Mouse (Mus musculus) small intestine, adult 2 months (tissue): ENCODE measurements around the gene Hdgf. TPM values are rescaled to one million over a fixed set of nuclear protein-coding genes. Genes with fewer than 3 reads are reported as not detected.

Experiments
- H3K27ac ChIP-seq: fragments of 200-500 bp; 2 replicates; pipeline ENCODE4 v1.5.1; 2012; ENCODE audit warnings: low read depth, low read length, control low read depth, inconsistent platforms; ENCODE audit not compliant: insufficient read depth
- H3K27me3 ChIP-seq: fragments of 200-500 bp; 2 replicates; pipeline ENCODE4 v1.6.1; 2012; ENCODE audit warnings: mild to moderate bottlenecking, moderate library complexity, low read length, inconsistent platforms; ENCODE audit not compliant: control insufficient read depth, insufficient read depth
- H3K36me3 ChIP-seq: fragments of 200-500 bp; 2 replicates; pipeline ENCODE4 v1.6.1; 2012; ENCODE audit warnings: mild to moderate bottlenecking, low read length, control low read depth, inconsistent platforms; ENCODE audit not compliant: control insufficient read depth, insufficient read depth
- H3K4me1 ChIP-seq: fragments of 200-500 bp; 2 replicates; pipeline ENCODE4 v1.6.1; 2012; ENCODE audit warnings: low read length, inconsistent platforms, mixed read lengths; ENCODE audit not compliant: control insufficient read depth, insufficient read depth, insufficient read length
- H3K4me3 ChIP-seq: fragments of 200-500 bp; 2 replicates; pipeline ENCODE4 v1.5.1; 2012; ENCODE audit warnings: low read depth, mild to moderate bottlenecking, control low read depth, inconsistent platforms, low read length, moderate library complexity
- CTCF ChIP-seq: fragments of 200-500 bp; IDR thresholded peaks from 2 replicates; pipeline ENCODE4 v1.5.1; 2012; ENCODE audit warnings: low read depth, mild to moderate bottlenecking, control low read depth, inconsistent platforms, low read length, moderate library complexity, mixed read lengths; ENCODE audit not compliant: insufficient replicate concordance, insufficient read length; ENCODE audit errors: extremely low read depth
- POLR2A ChIP-seq: fragments of 200-500 bp; IDR thresholded peaks from 2 replicates; pipeline ENCODE4 v1.6.1; 2012; ENCODE audit warnings: low read depth, mild to moderate bottlenecking, control low read depth, inconsistent platforms, low read length, moderate library complexity
- WGBS: fragments of 180-500 bp; shearing (Covaris S2); methylation state at CpG from one replicate; pipeline ENCODE4 v1.1.7; 2018; 5-methylcytosine and 5-hydroxymethylcytosine counted together
- polyA plus RNA-seq: library from polyadenylated mRNA; depleted of rRNA; stranded (reverse); fragments of >200 nt; gene quantifications from 2 replicates; pipeline ENCODE4 v1.2.3, GENCODE M21; 2012

Hdgf gene
- polyA plus RNA-seq, 1 experiment, result 44.5 TPM

DNA sequence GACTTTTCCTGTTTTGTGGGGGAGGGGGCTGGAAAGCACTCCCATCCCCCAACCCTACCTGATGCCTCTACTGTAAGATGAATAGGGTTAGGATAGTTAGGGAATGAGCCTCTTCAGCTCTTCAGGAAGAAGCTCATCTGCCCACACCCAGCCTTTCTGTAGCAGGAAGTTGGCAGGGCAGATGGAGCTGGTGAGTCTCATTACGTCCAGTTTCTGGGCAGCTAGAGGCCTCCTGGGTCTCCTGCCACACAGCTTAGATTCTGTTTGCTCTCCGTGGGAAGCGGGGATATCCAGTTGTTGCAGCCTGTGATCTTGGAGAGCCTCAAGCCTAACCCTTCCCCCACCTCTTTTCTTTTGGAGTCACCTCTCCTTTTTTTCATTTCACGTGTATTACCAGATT lies 3.8 kb downstream of the Hdgf start:
- Histone ChIP-seq H3K4me3 (no peak overlapping the region), H3K4me1 (peaks cover 23% of the 10 kb centered on the region), H3K27me3 (no peaks in the 10 kb centered on the region), H3K27ac (peak overlapping the region; percentile 69), H3K36me3 (peaks cover 16% of the 10 kb centered on the region)
- 11% methylated on average over 4 of the region's 4 CpGs for whole genome bisulfite sequencing
- TF ChIP-seq CTCF (no peak), POLR2A (no peak)

DNA sequence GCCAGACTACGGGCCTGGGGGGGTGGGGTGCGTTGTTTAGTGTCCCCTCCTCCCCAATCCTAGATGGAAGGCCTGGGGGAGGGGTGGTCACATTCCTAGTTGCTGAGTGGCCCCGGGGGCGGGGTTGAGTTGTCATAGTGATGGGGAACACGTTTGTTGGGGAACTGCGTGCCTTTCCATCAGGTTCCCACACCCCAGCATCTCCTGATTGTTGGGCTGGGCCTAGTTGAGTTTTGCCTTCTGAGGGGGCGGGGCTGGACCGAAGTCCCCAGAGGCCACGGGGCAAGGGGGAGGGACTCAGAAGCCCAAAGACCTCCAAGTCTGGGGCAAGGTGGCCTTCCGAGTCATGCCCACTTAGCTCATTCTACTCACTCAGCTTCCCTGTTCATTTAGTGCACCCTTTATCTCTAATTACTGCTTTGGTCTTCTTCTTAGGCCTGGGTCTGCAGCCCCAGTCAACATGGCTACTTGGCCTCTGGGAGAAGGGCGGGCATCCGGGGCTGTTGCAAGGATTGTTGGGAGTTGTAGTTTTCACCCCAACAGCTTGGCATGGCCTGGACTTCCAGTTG lies 4.5 kb downstream of the Hdgf start:
- H3K4me3 ChIP-seq, result peak overlapping the region; percentile 73
- peaks cover 20% of the 10 kb centered on the region for H3K36me3 ChIP-seq
- 0 out of 2 replicates have a peak, but pooled peaks have one; percentile 20 for TF ChIP-seq POLR2A
- TF ChIP-seq CTCF, result no peak
- H3K27ac ChIP-seq, result peak overlapping the region; percentile 99
- H3K4me1 ChIP-seq, result peaks cover 23% of the 10 kb centered on the region
- H3K27me3 ChIP-seq, result no peaks in the 10 kb centered on the region
- 8% methylated on average over 12 of the region's 12 CpGs for WGBS

DNA sequence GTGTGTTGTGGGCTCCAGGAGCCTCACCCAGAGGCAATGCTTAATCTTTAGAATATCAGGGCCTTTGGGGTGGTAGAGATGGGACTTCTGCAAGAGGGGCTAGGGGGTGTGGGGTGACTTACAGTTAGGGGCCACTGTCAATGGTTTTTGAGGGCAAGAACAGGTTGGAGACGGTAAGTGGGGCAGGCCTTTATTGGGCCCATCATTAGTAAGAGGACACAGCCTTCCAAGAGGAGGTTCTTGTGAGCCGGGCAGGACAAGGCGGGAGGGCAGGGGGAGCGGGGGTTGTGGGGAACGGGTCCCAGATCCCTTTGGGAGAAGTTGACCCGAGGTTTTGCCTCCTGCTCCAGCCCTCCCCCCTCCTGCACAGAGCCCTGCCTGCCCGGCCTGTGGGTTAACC lies 7.4 kb downstream of the Hdgf start:
- peaks cover 29% of the 10 kb centered on the region for H3K36me3 ChIP-seq
- 80% methylated on average over 7 of the region's 7 CpGs for WGBS

DNA sequence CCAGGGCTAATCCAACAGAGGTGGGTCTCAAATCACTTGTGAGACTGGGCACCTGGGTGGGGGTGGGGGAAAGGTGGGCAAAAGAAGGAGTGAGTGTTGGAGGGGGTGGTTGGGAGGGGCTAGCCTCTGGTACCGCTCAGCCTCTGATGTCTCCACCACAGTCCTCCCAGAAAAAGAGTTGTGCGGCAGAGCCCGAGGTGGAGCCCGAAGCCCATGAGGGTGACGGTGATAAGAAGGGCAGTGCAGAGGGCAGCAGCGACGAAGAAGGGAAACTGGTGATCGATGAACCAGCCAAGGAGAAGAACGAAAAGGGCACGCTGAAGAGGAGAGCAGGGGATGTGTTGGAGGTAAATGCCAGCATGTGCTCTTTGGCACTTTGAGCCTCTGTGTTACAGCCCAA lies 7.8 kb downstream of the Hdgf start:
- H3K36me3 ChIP-seq, result peaks cover 29% of the 10 kb centered on the region
- no peaks in the 10 kb centered on the region for H3K27me3 ChIP-seq
- peaks cover 13% of the 10 kb centered on the region for H3K4me1 ChIP-seq
- TF ChIP-seq POLR2A (no peak), CTCF (no peak)
- WGBS, result 93% methylated on average over 10 of the region's 10 CpGs
- no peak overlapping the region for H3K4me3 ChIP-seq
- H3K27ac ChIP-seq, result no peak overlapping the region

More for the DNA sequence above, 7.4 kb downstream of the Hdgf start:
- no peak for TF ChIP-seq POLR2A
- TF ChIP-seq CTCF, result no peak
- no peaks in the 10 kb centered on the region for H3K27me3 ChIP-seq
- H3K4me1 ChIP-seq, result peaks cover 15% of the 10 kb centered on the region
- no peak overlapping the region for H3K4me3 ChIP-seq
- no peak overlapping the region for H3K27ac ChIP-seq

DNA sequence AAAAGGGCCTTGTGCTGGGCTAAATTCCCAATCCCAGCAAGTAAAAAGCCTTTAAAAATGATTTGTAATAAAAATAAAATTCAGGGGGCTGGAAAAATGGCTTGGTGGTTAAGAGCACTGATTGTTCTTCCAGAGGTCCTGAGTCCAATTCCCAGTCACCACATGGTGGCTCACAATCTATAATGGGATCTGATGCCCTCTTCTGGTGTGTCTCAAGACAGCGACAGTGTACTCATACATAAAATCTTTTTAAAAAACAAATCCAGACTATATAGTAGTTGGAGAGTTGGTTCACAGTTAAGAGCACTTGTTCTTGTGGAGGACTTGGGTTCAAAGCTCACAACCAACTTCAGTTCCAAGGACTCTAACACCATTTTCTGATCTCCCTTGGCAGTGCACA lies 10.9 kb downstream of the Hdgf start:
- no peak for TF ChIP-seq CTCF
- no peak for TF ChIP-seq POLR2A
- H3K27ac ChIP-seq, result no peak overlapping the region
- H3K27me3 ChIP-seq, result no peaks in the 10 kb centered on the region
- 84% methylated on average over 1 of the region's 1 CpGs for WGBS
- peaks cover 33% of the 10 kb centered on the region for H3K36me3 ChIP-seq
- no peaks in the 10 kb centered on the region; the same call in 1 of the 2 replicates for H3K4me1 ChIP-seq
- no peak overlapping the region for H3K4me3 ChIP-seq

DNA sequence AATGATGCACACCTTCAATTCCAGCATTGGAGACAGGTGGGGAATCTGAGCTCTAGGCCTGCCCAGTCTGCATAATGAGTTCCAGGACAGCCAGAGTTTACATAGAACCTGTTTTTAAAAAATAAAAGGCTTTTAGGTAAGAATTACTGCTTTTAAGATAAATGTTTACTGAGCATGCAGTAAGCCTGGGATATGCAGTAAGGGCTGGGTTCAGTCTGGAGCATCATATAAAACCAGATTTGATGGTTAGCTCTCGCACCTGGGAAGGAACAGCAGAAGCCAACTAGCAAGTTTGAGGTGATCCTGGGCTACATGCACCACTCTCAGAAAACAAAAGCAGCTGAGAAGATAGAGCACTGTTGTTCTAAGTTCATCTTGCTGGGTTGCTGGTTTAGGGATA lies 12.4 kb downstream of the Hdgf start:
- Histone ChIP-seq H3K27me3 (no peaks in the 10 kb centered on the region), H3K4me3 (no peak overlapping the region), H3K4me1 (no peaks in the 10 kb centered on the region; the same call in 1 of the 2 replicates), H3K27ac (no peak overlapping the region), H3K36me3 (peaks cover 42% of the 10 kb centered on the region)
- 92% methylated on average over 1 of the region's 1 CpGs for WGBS
- TF ChIP-seq POLR2A, result no peak
- TF ChIP-seq CTCF, result no peak

DNA sequence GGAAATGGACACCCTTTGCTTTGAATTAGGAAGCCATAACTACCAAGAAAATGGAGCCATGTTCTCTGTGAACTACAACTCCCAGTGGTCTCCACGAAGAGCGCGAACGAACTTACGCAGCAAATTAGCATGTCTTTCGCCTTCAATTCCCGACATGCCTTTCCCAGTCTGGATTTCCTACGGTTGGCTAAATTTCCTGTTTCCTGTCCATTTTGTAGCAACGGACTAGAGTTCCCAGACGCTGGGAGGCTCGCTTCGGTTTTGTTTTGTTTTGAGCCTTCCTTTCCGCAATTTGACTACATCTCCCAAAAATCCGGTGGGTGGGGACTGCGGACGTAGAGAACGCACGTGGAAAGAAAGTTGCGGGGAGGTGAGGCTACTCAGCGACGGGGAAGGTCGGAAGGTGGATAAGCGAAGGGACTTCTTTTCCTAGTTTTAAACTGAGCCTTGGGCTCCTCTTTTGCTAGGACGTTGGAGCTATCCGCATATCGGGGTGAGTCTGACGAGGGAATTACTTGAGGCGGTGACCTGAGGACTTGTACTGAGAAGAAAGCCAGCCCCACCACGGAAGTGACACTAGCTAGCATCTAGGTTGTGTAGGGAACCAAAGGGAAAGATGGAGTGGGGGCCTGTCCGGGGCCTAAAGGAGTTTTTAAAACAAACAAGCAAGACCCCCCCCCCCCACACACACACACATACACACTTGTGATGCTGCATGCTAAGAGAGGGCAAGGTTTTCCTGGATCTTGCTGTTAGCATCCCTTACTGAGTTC lies 13.4 kb downstream of the Hdgf start, which contains the start of gene Mrpl24:
TSS of gene Mrpl24 (plus strand) at position 171 of the 773 bp plus-strand sequence.
- H3K36me3 ChIP-seq, result peaks cover 42% of the 10 kb centered on the region

More for the DNA sequence above, 13.4 kb downstream of the Hdgf start, which contains the start of gene Mrpl24:
- TF ChIP-seq POLR2A (peak; percentile 50; the same call in 1 of the 2 replicates), CTCF (peak; percentile 12; the same call in 1 of the 2 replicates)
- Histone ChIP-seq H3K27me3 (no peaks in the 10 kb centered on the region), H3K27ac (peak within 1 kb of the TSS; percentile 82), H3K4me1 (no peaks in the 10 kb centered on the region; the same call in 1 of the 2 replicates), H3K4me3 (peak within 1 kb of the TSS; percentile 85)
- under 1% methylated on average over 30 of the region's 30 CpGs for WGBS
